Mouse (Mus musculus) left cerebral cortex, adult 11 months (tissue): ENCODE data around the gene Pfn2.
"Not testable (repeated sequence)": the region's sequence is repeated elsewhere in the genome, so short reads cannot be mapped to it uniquely, and the experiment has no call there.

Source experiments
- DNase-seq: peaks from one replicate; pipeline ENCODE4 v3.0.0; 2022; ENCODE audit warnings: low spot score

Pfn2 gene

DNA sequence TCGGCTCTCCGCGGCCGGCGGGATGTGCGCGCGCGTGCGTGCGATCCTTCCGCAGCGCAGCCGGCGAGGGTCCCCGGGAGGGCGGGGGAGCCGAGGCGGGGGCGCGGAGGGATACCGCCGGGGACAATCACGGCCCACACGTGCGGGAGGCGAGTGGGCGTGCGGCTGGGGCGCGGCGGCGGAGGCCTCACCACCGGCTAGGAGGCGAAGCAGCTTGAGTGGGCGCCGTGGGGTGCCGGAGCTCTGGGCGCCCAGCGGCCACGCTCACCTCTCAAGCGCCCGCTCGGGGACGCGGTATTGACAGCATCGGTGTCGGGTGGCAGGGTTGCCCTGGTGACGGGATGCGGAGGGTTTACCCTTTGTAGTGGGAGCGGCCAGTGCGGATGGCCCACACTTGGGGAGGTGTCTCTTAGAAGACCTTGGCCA, at the start of gene Pfn2:
Pfn2 (minus strand) TSS at position 320 of the 426 bp plus-strand sequence.
- peak; percentile 68 for DNase-seq

DNA sequence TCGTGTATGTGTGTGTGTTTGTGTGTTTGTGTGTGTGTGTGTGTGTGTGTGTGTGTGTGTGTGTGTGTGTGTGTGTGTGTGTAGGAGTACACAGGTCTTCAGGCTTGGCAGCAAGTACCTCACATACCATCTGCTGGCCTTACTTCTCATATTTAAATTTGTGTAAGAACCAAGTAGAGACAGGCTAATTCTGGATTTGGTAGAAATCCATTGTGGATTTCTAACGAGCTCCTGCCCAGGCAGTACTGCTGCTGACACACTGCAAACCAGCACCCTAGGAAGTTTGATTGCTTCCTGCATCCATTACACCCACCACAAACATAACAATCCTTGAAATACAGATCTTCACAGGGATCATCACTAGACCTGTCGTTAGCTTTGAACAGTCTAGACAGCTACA, 35.1 kb upstream of the Pfn2 start:
- DNase-seq, result peak; percentile 29

GRCm38 (mm10) chr3:57846912-57847759, 743 bp downstream of the Pfn2 start:
- peak; percentile 41 for DNase-seq

GRCm38 (mm10) chr3:57846662-57846911, 1.3 kb downstream of the Pfn2 start:
- no peak for DNase-seq

GRCm38 (mm10) chr3:57845786-57846661, 1.9 kb downstream of the Pfn2 start:
- DNase-seq, result no peak

DNA sequence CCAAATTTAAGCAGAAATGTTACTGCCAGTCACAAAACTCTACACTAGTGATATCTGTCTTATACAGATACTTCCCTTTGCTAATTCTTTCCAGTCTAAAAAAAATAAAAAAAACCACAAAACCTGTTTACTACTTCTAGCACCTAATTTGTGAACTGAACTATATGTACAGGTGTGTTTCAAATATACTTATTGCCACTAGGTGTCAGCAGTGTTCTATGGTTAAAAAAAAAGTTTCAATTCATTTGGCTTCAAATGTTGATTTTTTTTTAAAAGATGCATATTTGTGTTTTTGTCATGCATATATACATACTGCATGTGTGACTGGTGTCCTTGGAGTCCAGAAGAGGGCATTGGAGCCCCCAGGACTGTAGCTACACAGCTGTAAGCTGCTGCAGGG, 4.1 kb downstream of the Pfn2 start:
- DNase-seq, result no peak

- DNase-seq, result no peak
Observed at GRCm38 (mm10) chr3:57836911-57837310, 11.0 kb downstream of the Pfn2 start.

DNA sequence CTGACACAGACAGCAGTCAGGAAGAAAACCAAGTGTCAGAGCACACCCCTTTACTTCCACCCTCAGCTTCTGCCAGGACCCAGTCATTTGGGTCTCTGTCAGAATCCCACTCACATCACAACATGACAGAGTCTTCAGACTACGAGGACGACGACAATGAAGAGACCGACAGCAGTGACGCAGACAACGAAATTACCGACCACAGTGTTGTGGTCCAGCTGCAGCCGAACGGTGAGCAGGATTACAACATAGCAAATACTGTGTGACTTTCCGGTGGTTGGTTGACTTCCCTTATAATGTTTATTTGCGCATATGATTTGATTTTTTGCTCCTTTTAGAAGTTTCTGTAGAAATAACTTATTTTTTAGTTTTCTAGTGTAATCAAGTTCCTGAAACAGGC, 14.3 kb downstream of the Pfn2 start:
- DNase-seq, result no peak

- no peak for DNase-seq
Observed at GRCm38 (mm10) chr3:57825866-57826265, 22.0 kb downstream of the Pfn2 start.

DNA sequence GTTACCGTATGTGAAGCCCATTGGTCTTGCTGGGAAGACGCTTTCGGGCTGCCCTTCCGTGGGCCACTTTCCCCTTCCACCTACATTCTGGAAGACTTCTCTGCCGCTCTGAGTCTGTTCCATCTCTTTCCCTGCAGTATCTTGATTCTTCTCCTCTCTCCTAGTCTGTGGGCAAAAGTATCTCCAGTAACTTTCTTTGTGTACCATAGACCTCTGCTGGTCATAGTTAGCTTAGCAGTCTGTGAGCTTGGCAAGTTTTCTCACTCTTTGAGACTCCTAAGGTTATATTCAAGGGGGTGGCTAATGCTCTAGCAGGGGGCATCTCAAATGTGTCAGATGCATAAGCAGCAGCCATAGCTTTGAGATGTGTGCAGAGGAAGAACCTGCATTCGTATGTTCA, 32.4 kb downstream of the Pfn2 start:
- no peak for DNase-seq

- DNase-seq, result not testable (repeated sequence)
Observed at GRCm38 (mm10) chr3:57795071-57795470, 52.8 kb downstream of the Pfn2 start.
